Mouse (Mus musculus): ENCODE data around the gene Srsf10.

GRCm38 (mm10) chr4:135814896-135815295 lies 40.7 kb upstream of the Srsf10 start:
- no peak for TF ChIP-seq CTCF (IDR thresholded peaks at IDR 0.05; ENCODE audit: low read depth, low read length)
- TF ChIP-seq GATA1 (IDR thresholded peaks at IDR 0.05; ENCODE audit: borderline replicate concordance, low read length) = no peak
- TF ChIP-seq TAL1 (conservative IDR thresholded peaks at IDR 0.05; ENCODE audit: low read depth, low read length) = no peak
- TF ChIP-seq GATA2 (IDR thresholded peaks at IDR 0.05; ENCODE audit: borderline replicate concordance, low read depth, low read length) = no peak
- no peak for TF ChIP-seq POLR2AphosphoS5 (IDR thresholded peaks at IDR 0.05; ENCODE audit: insufficient replicate concordance, low read depth, low read length)
